Mouse (Mus musculus) adrenal gland, adult 18-20 months (tissue): Measurements from ENCODE around the gene Grik2. TPM values are rescaled to one million over a fixed set of nuclear protein-coding genes. Genes with fewer than 3 reads are reported as not detected.
"Not testable (repeated sequence)": the region's sequence is repeated elsewhere in the genome, so short reads cannot be mapped to it uniquely, and the experiment has no call there.

Source experiments
- DNase-seq, 2 experiments: peaks; one replicate each; pipeline ENCODE4 v3.0.0; 2021 to 2022; ENCODE audit warnings: low spot score in 2 of 2
- total RNA-seq, 2 experiments: library from RNA; stranded (reverse); gene quantifications; 1 replicate in 1 of 2; 2 replicates in 1 of 2; pipeline ENCODE4 v1.2.3; 2021

Gene Grik2
- total RNA-seq, 2 experiments from 2014 or later = 3.3 TPM

DNA sequence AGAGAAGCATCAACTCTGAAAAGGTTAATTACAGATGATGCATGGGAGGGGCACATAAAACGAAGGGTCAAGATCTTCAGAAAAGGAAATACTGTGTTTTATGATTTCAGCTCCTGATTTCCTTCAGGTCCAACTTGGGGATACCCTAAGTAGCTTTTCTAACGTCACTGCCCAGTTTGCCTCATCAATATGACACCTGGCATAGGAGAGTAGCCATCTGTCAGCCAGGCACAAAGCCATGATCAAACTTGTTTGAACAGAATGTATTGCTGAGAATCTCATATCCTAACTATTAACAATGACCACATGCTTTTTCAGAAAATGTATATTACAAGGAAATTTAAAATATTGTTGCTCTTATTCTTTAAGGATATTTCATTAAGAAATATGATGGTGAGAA, 406.7 kb downstream of the Grik2 start:
- no peak for DNase-seq

DNA sequence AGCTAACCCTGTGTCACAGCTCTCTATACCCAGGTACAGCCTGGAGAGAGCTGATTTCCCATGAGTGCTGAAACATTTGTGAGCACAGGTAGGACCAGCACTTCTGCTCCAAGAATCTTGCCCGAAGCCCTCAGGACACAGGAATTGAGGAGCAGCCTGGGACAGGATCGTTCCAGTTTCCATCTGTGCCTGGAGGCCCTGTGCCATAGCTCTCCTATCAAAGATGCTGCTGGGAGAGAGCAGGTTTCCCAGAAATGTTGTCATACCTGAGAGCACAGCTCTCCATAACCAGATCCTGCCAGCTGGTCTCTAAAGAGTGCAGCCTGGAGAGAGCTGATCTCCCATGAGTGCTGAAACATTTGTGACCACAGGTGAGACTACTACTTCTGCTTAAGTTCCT, 420.0 kb downstream of the Grik2 start:
- no peak for DNase-seq

DNA sequence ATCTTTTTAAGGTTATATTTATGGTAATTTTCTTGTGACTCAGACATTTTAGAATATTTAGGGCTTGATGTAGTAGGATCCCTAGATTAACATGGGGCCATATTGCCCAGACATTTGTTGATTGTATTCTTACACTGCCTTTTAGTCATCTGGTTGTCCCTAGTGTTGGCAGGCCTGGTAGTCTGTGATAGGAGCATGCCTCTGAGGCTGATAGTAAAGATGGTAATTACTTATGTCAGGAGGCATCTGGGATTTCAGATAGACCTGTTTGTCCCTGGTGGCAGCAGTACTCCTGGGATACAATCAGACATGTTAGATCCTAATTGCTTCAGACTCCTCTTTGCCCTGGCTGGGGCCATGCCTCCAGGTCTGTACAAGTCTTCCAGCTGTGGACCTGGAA, 423.3 kb downstream of the Grik2 start:
- DNase-seq = no peak

- DNase-seq = no peak
These were observed 466.2 kb downstream of the Grik2 start for GRCm38 (mm10) chr10:49322413-49322812.

- no peak for DNase-seq
These were observed 468.7 kb downstream of the Grik2 start for GRCm38 (mm10) chr10:49319880-49320279.

DNA sequence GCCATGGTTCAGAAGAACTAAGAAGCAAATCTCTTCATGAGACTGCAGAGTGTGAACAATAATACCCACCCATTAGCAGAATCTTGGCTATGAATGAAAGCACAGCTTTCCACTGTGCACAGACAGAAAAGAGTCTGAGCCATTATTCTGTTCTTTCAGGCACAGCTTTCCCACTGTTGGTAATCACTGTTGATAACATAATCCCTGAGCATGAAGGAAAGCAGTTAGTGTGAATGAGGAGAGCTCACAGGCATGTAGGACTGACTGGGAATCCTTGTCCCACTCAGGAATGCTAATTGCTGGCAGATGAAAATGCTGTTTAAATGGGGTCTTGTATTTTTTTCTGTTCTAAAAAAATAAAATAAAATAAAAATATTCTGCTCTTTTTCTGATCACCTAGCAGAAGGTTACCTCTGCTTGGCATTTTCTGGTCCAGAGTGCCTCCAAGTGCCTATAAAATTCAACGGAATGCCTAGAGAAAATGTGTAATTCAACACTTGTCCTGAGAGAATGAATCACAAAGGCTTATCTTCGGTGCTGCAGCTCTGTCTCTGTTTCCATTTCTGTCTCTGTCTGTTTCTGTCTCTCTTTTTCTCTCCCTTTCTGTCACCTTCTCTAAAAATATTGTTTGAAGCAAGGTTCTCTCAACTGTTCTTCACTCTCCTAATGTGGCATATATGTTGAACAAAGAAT, 532.2 kb downstream of the Grik2 start:
- DNase-seq = no peak

- not testable (repeated sequence) for DNase-seq
These were observed 551.2 kb downstream of the Grik2 start for GRCm38 (mm10) chr10:49237356-49237755.

DNA sequence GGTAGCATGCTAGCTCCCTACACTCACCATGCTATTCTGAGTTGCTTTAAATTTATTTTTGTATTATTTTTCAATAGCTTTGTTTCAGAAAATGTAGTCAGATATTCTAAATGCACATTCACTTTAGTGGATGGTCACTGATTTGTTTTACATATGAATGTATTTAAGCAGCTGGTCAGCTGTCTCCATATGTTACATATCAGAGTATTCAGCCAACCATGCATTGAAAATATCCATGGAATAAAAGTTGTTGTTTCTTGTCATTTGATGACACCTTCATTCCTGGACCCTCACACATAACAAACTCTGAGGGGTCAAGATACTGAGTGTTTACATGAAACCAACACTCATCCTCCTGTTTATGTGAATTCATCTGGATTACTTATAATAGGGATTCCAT, 551.7 kb downstream of the Grik2 start:
- DNase-seq = not testable (repeated sequence)

GRCm38 (mm10) chr10:49220096-49220495, 568.5 kb downstream of the Grik2 start:
- no peak for DNase-seq

DNA sequence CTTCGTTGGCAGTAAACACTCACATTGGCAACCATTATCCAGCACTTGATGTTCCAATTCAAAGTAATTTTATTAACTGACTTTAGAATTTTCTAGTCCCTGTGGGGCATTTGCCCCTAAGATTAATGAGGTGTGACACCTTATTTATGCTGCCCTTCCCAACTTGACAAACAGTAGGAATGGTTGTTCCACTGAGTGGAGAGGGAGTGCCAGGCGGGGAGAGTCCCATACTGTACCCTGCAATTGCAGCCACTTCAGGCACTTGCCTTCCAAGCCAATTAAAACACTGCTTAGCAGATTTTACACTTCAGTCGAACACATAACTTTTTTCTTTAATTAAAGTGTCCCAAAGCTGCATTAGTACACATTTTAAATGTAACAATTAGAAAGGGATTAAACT, 568.9 kb downstream of the Grik2 start:
- no peak for DNase-seq

GRCm38 (mm10) chr10:49191773-49192371, 596.7 kb downstream of the Grik2 start:
- no peak for DNase-seq

GRCm38 (mm10) chr10:49191291-49191690, 597.3 kb downstream of the Grik2 start:
- no peak for DNase-seq

- DNase-seq = no peak
These were observed 634.4 kb downstream of the Grik2 start for GRCm38 (mm10) chr10:49154134-49154533.

DNA sequence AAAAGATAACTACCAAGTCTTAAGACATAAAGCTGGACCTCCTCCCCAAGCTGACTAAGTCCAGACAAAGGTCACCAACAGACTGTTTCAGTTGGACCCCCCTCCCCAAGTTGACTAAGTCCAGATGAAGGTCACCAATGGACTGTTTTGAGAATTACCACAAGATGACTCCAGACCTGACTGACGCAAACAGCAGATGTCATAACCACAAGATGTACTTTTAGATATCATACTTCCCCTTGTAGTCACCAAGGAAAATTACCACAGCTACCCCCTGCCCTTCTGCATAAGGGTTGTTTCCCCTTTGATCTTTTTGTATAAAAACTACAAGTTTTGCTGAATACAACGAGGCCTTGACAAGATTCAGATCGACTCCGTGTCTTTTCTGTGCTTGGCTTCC, 637.1 kb downstream of the Grik2 start:
- not testable (repeated sequence) for DNase-seq

GRCm38 (mm10) chr10:49149714-49150113, 638.9 kb downstream of the Grik2 start:
- DNase-seq = no peak

GRCm38 (mm10) chr10:49142658-49143057, 645.9 kb downstream of the Grik2 start:
- DNase-seq = no peak

GRCm38 (mm10) chr10:49136816-49137215, 651.8 kb downstream of the Grik2 start:
- no peak for DNase-seq

DNA sequence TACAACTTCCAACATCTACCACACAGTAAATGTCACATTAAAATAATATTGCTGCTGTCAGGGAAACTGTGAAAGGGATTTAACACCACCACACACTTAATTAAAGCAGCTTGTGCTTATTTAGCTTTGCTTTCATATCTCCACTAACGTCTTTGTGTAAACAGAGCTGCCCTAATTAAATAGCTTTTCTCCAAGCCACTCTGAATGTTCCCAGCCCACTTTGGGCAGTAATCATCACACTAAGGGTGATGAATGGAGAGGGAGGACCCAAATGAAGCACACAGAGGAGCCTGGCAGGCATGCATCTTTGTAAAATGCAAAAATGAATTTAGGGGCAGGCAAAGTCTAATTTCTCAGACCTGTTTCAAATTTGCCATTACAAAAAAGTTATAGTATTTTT, 657.3 kb downstream of the Grik2 start:
- DNase-seq = no peak

DNA sequence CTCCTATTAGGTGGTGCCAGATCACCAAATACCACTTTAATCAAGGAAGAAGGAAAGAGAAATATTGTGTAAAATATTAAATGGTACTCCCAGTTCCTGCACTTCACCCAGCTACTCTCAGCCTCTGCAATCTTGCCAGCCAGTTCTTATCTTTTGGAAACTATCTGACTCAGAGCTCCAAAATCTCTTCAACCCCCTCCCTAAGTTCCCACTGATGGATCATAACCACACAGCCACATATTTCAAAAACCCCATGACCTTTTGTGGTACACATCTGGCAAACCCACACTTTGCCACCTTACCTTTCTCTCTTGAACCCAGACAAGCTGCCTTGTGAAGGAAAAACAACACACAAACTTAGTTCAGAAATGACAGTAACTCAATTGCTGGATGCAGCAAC, 738.2 kb downstream of the Grik2 start:
- no peak for DNase-seq

DNA sequence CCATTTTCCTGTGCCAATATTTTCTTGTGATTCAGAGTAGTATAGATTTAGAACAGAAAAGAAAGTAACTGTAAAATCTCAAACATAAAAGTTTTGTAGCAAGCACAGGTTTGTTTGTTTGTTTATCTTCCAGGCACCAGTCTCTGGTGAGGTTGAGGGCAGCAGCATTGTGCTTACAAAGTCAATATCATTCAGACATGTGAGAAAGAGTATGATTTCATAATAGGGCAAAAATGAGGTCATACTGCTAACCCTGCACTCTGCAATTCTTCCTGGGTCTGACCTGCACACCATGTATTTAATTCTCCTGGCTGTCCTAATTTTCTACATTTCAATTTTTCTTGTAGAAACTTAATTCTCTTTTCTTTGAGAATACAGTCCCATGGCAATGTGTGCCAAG, 739.2 kb downstream of the Grik2 start:
- DNase-seq = no peak
